Mouse (Mus musculus): Measurements from ENCODE around the gene Baiap2.

GRCm38 (mm10) chr11:120007496-120008080 lies 65.0 kb downstream of the Baiap2 start:
- TF ChIP-seq CTCF (conservative IDR thresholded peaks at IDR 0.05; ENCODE audit: low read length) (no peak), POU5F1 (IDR thresholded peaks at IDR 0.05; ENCODE audit: borderline replicate concordance, low read length) (no peak), NANOG (IDR thresholded peaks at IDR 0.05; ENCODE audit: borderline replicate concordance, low read length) (no peak)

Data from E14TG2a.4 (cell line).